Mouse (Mus musculus) heart, postnatal 4 days (tissue): ENCODE measurements around the gene Arhgef3. TPM values are rescaled to one million over a fixed set of nuclear protein-coding genes. Genes with fewer than 3 reads are reported as not detected.

Experiments
- DNase-seq: peaks from one replicate; pipeline ENCODE4 v3.0.0; 2021
- total RNA-seq, 2 experiments: library from RNA; stranded (reverse); gene quantifications; 2 replicates each; pipeline ENCODE4 v1.2.3; 2021

Gene Arhgef3
- total RNA-seq, 2 experiments from 2014 or later, result 30.5 to 31.9 TPM

- DNase-seq, result no peak
These were observed 269.4 kb downstream of the Arhgef3 start for GRCm38 (mm10) chr14:27384143-27384542.

GRCm38 (mm10) chr14:27388616-27389015 lies 273.9 kb downstream of the Arhgef3 start:
- DNase-seq, result no peak

DNA sequence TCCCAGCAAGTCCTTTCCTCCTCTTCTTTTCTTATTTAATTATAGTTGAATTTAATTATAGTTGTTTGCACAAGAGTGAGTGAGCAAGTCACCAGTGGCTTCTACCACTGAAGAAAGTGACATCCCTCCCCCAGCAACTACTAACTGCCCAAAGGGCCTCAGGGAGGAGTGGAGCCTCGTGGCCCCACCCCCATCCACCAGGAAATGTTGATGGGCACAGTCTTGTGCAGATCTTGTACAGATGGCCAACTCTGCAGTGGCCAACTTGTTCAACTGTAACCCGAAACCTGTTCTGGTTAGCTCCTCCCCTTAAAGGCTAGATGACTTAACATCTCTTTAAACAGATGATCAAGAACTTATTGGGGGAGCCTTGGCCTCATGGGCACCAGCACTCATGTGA lies 275.0 kb downstream of the Arhgef3 start:
- no peak for DNase-seq

GRCm38 (mm10) chr14:27390663-27391062 lies 276.0 kb downstream of the Arhgef3 start:
- DNase-seq, result no peak

GRCm38 (mm10) chr14:27391776-27392308 lies 277.1 kb downstream of the Arhgef3 start:
- no peak for DNase-seq

DNA sequence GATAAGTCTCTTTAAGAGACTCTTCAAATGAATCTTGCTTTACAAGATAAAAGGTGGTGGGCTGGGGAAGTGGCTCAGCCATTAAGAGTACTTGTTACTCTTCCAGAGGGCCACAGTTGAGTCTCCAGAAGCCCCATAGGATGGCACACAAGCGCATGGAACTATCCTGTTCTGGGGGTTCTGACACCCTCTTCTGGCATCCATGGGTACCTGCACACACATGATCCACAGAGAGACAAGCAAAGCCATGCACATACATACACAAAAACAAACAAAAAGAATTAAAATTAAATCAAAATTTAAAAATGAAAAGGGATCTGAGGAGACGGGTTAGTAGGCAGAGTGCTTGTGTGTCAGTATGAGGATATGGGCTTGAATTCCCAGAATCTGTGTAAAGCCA lies 278.0 kb downstream of the Arhgef3 start:
- no peak for DNase-seq

DNA sequence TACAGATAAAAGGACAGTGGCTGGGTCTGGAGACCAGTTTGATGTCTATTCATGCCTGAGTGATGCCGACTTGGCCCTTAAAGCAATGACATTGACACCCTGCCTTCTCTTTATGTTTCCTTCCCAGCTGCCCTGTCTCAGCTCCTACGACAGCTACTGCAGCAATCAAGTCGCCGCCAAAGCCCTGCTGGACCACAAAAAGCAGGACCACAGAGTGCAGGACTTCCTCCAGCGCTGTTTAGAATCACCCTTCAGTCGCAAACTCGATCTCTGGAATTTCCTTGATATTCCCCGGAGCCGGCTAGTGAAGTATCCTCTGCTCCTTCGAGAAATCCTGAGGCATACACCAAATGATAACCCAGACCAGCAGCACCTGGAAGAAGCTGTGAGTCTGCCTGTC lies 279.1 kb downstream of the Arhgef3 start:
- peak; percentile 23 for DNase-seq

- no peak for DNase-seq
These were observed 281.7 kb downstream of the Arhgef3 start for GRCm38 (mm10) chr14:27396424-27396823.

DNA sequence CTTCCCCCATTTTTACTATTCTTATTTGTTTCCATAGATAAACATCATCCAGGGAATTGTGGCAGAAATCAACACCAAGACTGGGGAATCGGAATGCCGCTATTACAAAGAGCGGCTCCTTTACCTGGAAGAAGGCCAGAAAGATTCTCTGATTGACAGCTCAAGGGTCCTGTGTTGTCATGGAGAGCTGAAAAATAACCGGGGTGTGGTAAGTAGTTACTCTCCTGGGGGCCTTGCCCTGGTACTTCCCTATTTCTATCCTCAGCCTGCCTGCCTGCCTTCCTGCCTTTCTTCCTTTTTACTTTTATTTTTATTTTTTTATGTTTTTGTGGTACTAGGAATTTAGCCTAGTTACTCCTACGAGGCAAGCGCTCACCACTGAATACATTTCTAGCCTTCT lies 282.8 kb downstream of the Arhgef3 start:
- DNase-seq, result no peak

DNA sequence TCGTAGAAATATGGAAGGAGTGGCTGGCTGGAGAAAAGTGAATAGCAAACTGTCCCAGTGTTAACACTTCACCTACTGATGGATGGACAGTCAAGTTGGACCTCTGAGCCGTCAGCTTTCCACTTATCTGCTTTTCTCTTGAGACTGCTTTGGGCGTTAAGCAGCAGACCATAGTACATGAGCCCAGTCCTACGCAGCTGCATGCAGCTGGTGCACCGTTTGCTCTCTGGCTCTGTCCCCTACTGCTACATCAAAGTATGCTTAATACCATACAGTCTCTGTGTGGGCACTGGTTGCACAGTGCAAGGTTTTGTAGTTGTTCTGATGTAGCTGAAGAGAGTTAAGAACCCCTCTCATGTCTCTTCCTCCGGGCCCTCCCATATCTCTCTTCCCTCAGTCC lies 285.8 kb downstream of the Arhgef3 start:
- peak; percentile 28 for DNase-seq

GRCm38 (mm10) chr14:27401717-27402278 lies 287.1 kb downstream of the Arhgef3 start:
- no peak for DNase-seq

DNA sequence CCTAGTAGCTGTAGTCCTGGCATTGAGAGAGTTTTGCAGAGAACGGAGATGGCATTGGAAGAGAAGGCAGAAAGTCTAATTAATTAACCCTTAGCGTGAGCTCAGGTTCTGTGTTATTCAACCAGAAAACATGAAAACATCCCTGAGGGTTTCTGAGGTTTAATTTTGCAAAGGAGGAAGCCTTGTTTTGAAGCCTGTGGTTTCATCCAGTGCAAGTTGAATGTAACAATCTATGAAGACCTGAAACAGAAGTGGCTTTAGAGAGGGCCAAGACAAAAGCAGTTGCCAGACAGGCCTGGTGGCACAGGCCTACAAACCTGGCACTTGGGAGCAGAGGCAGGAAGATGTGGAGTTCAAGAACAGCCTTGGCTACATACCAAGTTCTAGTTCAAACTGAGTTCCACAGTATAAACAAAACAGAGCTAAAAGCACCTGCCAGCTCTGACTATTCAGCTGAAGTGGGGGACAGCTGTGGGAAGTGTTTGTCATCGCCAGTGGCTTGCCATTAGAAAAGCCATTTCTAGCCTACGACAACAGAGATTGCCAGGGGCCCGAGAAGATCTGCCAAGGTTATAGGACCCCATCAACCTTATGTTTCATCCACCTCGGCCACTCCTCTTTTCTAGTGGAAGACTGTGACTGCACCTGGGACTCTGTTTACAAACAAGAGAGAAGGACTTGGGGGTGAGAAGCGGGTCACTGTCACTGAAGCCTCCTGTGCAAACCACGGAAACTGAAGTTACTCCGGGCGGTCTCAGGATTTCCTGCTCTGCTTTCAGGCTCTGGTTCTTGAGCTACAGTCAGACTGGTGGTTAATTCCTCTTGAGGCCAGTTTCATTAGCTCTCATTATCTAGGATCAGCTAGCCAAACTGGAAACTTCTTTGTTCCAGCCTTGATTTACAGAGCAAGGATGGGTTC lies 287.9 kb downstream of the Arhgef3 start:
- DNase-seq, result no peak

GRCm38 (mm10) chr14:27405452-27405851 lies 290.8 kb downstream of the Arhgef3 start:
- DNase-seq, result peak; percentile 14

DNA sequence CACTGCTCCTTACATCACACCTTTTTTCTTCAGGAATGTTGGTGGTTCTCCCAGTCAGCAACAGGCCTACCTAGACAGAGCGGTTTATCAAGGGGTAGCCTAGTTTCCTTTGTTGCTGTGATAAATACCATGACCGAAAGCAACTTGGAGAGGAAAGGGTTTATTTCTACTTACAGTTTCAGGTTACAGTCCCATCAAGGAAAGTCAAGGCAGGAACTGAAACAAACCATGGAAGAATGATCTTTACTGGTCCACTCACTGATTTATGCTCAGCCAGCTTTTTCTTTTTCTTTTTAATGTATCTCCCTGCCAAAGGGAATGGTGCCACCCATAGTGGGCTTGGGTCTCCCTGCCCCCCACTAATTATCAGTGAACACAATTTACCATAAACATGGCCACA lies 291.2 kb downstream of the Arhgef3 start:
- no peak for DNase-seq

DNA sequence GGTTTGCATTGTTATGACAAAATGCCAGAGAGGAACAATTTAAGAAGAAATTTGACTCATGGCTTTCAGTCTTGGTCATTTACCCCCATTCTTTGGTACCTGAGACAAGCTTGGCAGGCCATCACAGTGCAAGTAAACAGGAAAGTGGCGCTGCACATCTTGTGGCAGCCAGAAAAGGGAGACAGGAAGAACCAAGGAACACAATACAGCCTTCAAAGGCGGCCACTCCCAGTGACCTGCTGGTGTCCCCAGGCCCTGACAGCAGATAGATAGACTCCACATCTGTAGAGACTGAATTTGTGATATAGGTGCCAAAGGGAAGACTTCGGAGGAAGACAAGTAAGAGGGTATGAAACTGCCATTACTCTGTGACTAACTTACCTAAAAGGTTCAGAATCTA lies 293.5 kb downstream of the Arhgef3 start:
- no peak for DNase-seq

GRCm38 (mm10) chr14:27409662-27410061 lies 295.0 kb downstream of the Arhgef3 start:
- DNase-seq, result no peak

DNA sequence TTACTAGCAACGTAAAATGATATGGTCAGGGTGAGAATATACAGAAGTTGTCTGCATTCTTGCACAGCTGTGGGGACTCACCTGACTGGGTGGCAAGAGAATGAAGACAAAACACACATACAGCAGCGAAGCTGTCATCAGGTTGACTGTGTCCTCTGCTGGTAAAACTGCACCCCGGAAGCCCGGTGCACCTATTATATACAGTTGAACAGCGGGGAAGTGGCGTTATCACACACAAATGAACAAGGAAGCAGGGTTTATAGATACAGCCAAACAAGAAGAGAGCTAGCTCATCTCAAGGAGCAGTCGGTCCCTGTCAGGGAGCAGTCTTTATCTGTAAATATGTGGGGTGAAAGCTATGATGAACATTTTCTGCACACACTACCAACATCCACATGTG lies 296.8 kb downstream of the Arhgef3 start:
- DNase-seq, result no peak

DNA sequence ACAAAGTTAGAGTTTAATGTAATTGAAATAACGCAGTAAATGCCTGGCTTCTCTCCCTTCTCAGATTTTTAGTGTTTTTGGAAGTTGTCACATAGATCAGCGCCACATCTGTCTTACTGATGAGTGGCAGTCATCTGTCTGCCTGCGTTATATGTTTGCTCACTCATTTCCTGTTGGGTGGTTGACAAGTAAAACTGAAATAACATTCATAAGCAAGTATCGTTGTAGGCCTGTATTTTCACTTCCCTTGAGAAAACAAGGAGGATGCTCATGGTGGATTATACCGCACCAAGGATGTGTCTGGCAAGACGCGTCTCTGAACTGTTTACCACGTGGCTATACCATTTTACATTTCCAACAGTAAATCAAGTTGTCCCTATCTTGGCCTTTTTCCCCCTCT lies 298.0 kb downstream of the Arhgef3 start:
- no peak for DNase-seq

DNA sequence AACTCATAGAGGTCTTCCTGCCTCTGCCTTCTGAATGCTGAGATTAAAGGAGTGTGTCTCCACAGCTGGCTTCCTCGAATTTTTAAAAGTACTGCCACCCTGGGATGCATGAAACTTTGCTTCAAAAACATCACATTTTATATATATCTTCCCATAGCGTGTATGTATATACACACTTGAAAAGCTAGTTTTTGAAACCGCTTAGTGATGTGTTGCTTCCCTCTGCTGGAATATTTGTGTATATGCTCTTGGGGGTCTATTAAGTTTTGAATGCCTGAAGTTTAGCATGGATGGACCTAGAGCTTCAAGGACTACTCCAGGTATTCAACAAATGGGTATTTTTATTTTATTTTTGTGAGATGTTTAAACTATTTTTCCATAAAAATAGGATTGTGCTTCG lies 299.3 kb downstream of the Arhgef3 start:
- no peak for DNase-seq

GRCm38 (mm10) chr14:27420816-27421215 lies 306.1 kb downstream of the Arhgef3 start:
- no peak for DNase-seq

GRCm38 (mm10) chr14:27422301-27422700 lies 307.6 kb downstream of the Arhgef3 start:
- no peak for DNase-seq

DNA sequence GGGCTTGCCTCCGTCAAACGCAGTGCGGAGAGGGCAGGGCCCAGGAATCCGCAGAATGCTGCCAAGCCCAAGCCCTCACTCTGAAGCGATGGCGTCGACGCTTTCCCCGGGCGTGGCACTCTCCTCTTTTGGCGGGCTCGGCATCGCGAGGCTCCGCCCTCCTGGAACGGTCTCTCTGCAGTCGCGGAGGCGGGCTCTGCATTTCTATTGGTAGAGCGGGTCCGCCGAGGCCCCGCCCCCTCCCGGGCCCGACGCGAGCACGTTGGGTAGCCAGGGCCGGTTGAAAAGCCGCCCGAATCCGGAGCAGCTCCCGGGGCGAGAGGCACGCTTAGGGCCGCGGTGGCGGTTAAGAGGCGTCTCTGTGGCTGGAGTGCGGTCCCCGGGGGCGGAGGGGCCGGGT lies 313.9 kb downstream of the Arhgef3 start, which contains the start of gene Fam208a:
Gene Fam208a, plus strand, starts transcription at position 262 of the 400 bp plus-strand sequence.
- peak; percentile 94 for DNase-seq

DNA sequence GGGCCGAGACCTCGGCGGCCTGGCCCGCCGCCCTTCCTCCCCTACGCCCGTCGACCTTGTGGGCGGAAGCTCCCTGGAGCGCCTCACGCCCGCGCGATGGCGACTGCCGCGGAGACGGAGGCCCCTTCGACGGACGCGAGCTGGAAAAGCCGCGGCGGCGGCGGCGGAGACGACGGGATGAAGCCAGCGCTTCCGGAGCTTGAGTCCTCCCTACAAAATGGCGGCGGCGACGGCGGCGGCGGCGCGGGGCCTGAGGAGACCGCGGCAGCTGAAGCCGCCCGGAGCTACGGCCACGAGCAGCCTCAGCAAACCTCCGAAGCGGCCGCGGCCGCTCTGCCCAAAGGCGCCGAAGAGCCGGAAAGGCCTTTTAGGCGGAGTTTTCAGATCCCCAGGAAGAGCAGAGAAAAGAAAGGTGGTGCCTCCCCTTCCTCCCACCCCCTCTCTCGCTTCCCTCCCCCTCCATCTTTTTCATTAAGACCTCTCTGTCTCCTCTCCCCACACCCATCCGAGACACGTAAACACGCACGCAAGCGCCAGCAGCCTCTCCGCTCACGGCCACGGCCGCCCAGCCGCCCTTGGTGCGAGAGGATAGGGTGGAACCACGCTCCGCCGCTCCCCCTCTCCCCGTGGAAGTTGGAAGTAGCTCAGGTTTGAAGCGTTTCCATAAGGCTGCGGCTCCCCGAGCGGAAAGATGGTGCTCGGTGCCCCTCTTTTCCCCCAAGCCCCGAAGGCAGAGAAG lies 314.4 kb downstream of the Arhgef3 start:
- DNase-seq, result peak; percentile 85
